Comparison of ENCODE assay signal across 8 mouse cellular contexts in genomic region chr10:95415533-95416360, GRCm38 (mm10). TPM values are rescaled to one million over a fixed set of nuclear protein-coding genes. Genes with fewer than 3 reads are reported as not detected.
DNase-seq lines count a peak whose midpoint lies in the region; ATAC-seq lines count a peak whose summit lies in the region.

No protein-coding gene starts in this region.

- WGBS in hindbrain, embryonic 16.5 days = under 1% methylated on average over 65 of the region's 65 CpGs
- WGBS in midbrain, embryonic 13.5 days = under 1% methylated on average over 64 of the region's 65 CpGs

- peak overlapping the region; percentile 93 for H3K27ac ChIP-seq in hindbrain, embryonic 16.5 days (ENCODE audit: low read depth, low read length)
- peak overlapping the region; percentile 92 for H3K27ac ChIP-seq in midbrain, embryonic 13.5 days

- H3K4me1 ChIP-seq in hindbrain, embryonic 16.5 days (ENCODE audit: control insufficient read depth, insufficient read depth, low read depth, low read length) = peaks cover 11% of the 10 kb centered on the region
- peaks cover 15% of the 10 kb centered on the region for H3K4me1 ChIP-seq in midbrain, embryonic 13.5 days (replicated peaks)

- H3K4me3 ChIP-seq in hindbrain, embryonic 16.5 days (ENCODE audit: low read length) = peak overlapping the region; percentile 90
- H3K4me3 ChIP-seq in midbrain, embryonic 13.5 days (replicated peaks) = peak overlapping the region; percentile 83

- H3K4me2 ChIP-seq in hindbrain, embryonic 16.5 days (ENCODE audit: low read length) = peak overlapping the region; percentile 98
- H3K4me2 ChIP-seq in midbrain, embryonic 13.5 days (replicated peaks) = peak overlapping the region; percentile 97

- peak; percentile 20 for DNase-seq in cerebellum, adult 11-12 months
- peak; percentile 24 for DNase-seq in cerebellum, adult 9-11 months
- peak; percentile 26 for DNase-seq in gastrocnemius, adult 18-20 months (ENCODE audit: low spot score)
- peak; percentile 51 for DNase-seq in left cerebral cortex, postnatal 4 days
- peak; percentile 28 to 46 for DNase-seq in spleen, postnatal 10 days (ENCODE audit: low spot score in 2 of 2)

- no peaks in the 10 kb centered on the region for H3K36me3 ChIP-seq in hindbrain, embryonic 16.5 days (ENCODE audit: control insufficient read depth, insufficient read depth, low read length)
- H3K36me3 ChIP-seq in midbrain, embryonic 13.5 days = peaks cover 5% of the 10 kb centered on the region; the same call in 1 of the 2 replicates

- intact Hi-C loops in left cerebral cortex, postnatal 4 days (cut with DNase I) = loop anchor here (5.0 to 10.0 kb wide), 4 partner anchors 91 to 423 kb away; partner anchors contain the start of gene Cradd

- peak overlapping the region; percentile 90 for H3K9ac ChIP-seq in hindbrain, embryonic 16.5 days (ENCODE audit: low read depth, low read length)
- peak overlapping the region; percentile 76 for H3K9ac ChIP-seq in midbrain, embryonic 13.5 days (replicated peaks)

- no peak for ATAC-seq in cerebellum, adult (ENCODE audit: insufficient number of reproducible peaks, low FRiP score, low TSS enrichment)
- ATAC-seq in hindbrain, embryonic 16.5 days = peak; percentile 25; the same call in 1 of the 2 replicates
- peak; percentile 46 for ATAC-seq in midbrain, embryonic 13.5 days

- H3K9me3 ChIP-seq in hindbrain, embryonic 16.5 days (ENCODE audit: control insufficient read depth, low read length) = no peaks in the 10 kb centered on the region
- H3K9me3 ChIP-seq in midbrain, embryonic 13.5 days = no peaks in the 10 kb centered on the region

- no peaks in the 10 kb centered on the region for H3K27me3 ChIP-seq in hindbrain, embryonic 16.5 days (replicated peaks; ENCODE audit: control insufficient read depth, insufficient read depth, low read length)
- peaks cover 20% of the 10 kb centered on the region for H3K27me3 ChIP-seq in midbrain, embryonic 13.5 days

RNA-seq across cellular contexts. Expression of gene Socs2, which starts 1.2 kb away (rescaled TPM):
- 10 to 100 TPM in 1 of 2 experiments, 1 to 10 TPM in 1; 7.7 to 14.0 TPM for total RNA-seq in gastrocnemius, adult 18-20 months (2021)
- 121 and 122 TPM in 2 replicates for polyA plus RNA-seq in hindbrain, embryonic 16.5 days (2015; fragmentation: Nextera tagmentation; extraction: Ambion mirVana)
- 10 to 100 TPM; 78.0 to 81.5 TPM for total RNA-seq in left cerebral cortex, postnatal 4 days (2021)
- 88.9 and 96.5 TPM in 2 replicates for polyA plus RNA-seq in midbrain, embryonic 13.5 days (2015; fragmentation: Nextera tagmentation; extraction: Ambion mirVana)

Comparison
In these comparisons a context has a peak if more than half of its experiments do, and no peak if none do; other contexts are left out.
1. RNA of gene Socs2, which starts 1.2 kb away (total RNA-seq): 78.0 to 81.5 TPM in left cerebral cortex, postnatal 4 days; 7.7 to 14.0 TPM in gastrocnemius, adult 18-20 months; every median in the first group is over 4 times any median in the second.
2. Peak in every context shown above with its lines, with median percentiles within 50 percentile points of each other: DNase-seq.